Mouse (Mus musculus) neural tube, embryonic 15.5 days (tissue): ENCODE measurements around the gene Dnajb14. TPM values are rescaled to one million over a fixed set of nuclear protein-coding genes. Genes with fewer than 3 reads are reported as not detected.
A peak's percentile ranks its signal among the peaks of the same experiment; 100 is the strongest.
"Not testable (repeated sequence)": the region's sequence is repeated elsewhere in the genome, so short reads cannot be mapped to it uniquely, and the experiment has no call there.

ENCODE experiments used
- ATAC-seq: fragments of 200-750 bp; cut with Nextera tagmentation; 2 replicates; pipeline ENCODE4 v1.8.0; 2017; ENCODE audit warnings: mild to moderate bottlenecking, moderate TSS enrichment, moderate library complexity; ENCODE audit not compliant: low FRiP score
- H3K27ac ChIP-seq: fragments of 300-500 bp; sonication (generic); replicated peaks from 2 replicates; pipeline ENCODE4 v1.5.1; 2015; ENCODE audit warnings: mild to moderate bottlenecking, inconsistent platforms
- H3K27me3 ChIP-seq: fragments of 300-500 bp; sonication (generic); replicated peaks from 2 replicates; pipeline ENCODE4 v1.6.1; 2015; ENCODE audit warnings: inconsistent platforms
- H3K36me3 ChIP-seq: fragments of 300-500 bp; sonication (generic); 2 replicates; pipeline ENCODE4 v1.6.1; 2015; ENCODE audit warnings: inconsistent platforms
- H3K4me1 ChIP-seq: fragments of 300-500 bp; sonication (generic); 2 replicates; pipeline ENCODE4 v1.6.1; 2015; ENCODE audit warnings: inconsistent platforms
- H3K4me2 ChIP-seq: fragments of 300-500 bp; sonication (generic); 2 replicates; pipeline ENCODE4 v1.6.1; 2015; ENCODE audit warnings: inconsistent platforms, mild to moderate bottlenecking, moderate library complexity
- H3K4me3 ChIP-seq: fragments of 300-500 bp; sonication (generic); replicated peaks from 2 replicates; pipeline ENCODE4 v1.5.1; 2015; ENCODE audit warnings: mild to moderate bottlenecking, inconsistent platforms
- H3K9ac ChIP-seq: fragments of 300-500 bp; sonication (generic); replicated peaks from 2 replicates; pipeline ENCODE4 v1.6.1; 2015; ENCODE audit warnings: mild to moderate bottlenecking, inconsistent platforms
- H3K9me3 ChIP-seq: fragments of 300-500 bp; sonication (generic); replicated peaks from 2 replicates; pipeline ENCODE4 v1.6.1; 2016; ENCODE audit warnings: inconsistent platforms
- WGBS: fragments of 180-500 bp; shearing (Covaris S2); methylation state at CpG from one replicate; pipeline ENCODE4 v1.1.7; 2015; ENCODE audit warnings: mixed read lengths; 5-methylcytosine and 5-hydroxymethylcytosine counted together
- polyA plus RNA-seq: library from polyadenylated mRNA; unstranded; fragments of >200 nt; fragmentation: Nextera tagmentation; extraction: Ambion mirVana; gene quantifications from 2 replicates; pipeline ENCODE4 v1.2.1, GENCODE M21; 2015

The Dnajb14 gene
- polyA plus RNA-seq, 1 experiment from 2014 or later, result 17.8 TPM

- Histone ChIP-seq H3K9me3 (no peaks in the 10 kb centered on the region), H3K4me1 (no peaks in the 10 kb centered on the region)
Measured at GRCm38 (mm10) chr3:137943737-137944154, 76.3 kb downstream of the Dnajb14 start.

GRCm38 (mm10) chr3:137946827-137947226 lies 79.4 kb downstream of the Dnajb14 start:
- H3K27me3 ChIP-seq, result no peaks in the 10 kb centered on the region
- 91% methylated on average over 3 of the region's 3 CpGs for WGBS
- ATAC-seq, result no peak
- no peak overlapping the region for H3K9ac ChIP-seq
- peaks cover 1% of the 10 kb centered on the region for H3K4me1 ChIP-seq
- no peaks in the 10 kb centered on the region for H3K36me3 ChIP-seq
- no peak overlapping the region for H3K4me3 ChIP-seq
- H3K4me2 ChIP-seq, result no peak overlapping the region
- H3K9me3 ChIP-seq, result no peaks in the 10 kb centered on the region
- H3K27ac ChIP-seq, result no peak overlapping the region

More at GRCm38 (mm10) chr3:137943737-137944154, 76.3 kb downstream of the Dnajb14 start:
- ATAC-seq, result no peak
- Histone ChIP-seq H3K4me2 (no peak overlapping the region), H3K36me3 (no peaks in the 10 kb centered on the region), H3K27ac (no peak overlapping the region), H3K27me3 (no peaks in the 10 kb centered on the region), H3K9ac (no peak overlapping the region), H3K4me3 (no peak overlapping the region)
- WGBS, result 89% methylated on average over 6 of the region's 6 CpGs

GRCm38 (mm10) chr3:137947525-137947924 lies 80.0 kb downstream of the Dnajb14 start:
- Histone ChIP-seq H3K9ac (no peak overlapping the region), H3K36me3 (no peaks in the 10 kb centered on the region)
- ATAC-seq, result no peak

GRCm38 (mm10) chr3:137950191-137950885 lies 82.9 kb downstream of the Dnajb14 start:
- Histone ChIP-seq H3K4me2 (no peak overlapping the region), H3K9me3 (no peaks in the 10 kb centered on the region), H3K27ac (no peak overlapping the region), H3K4me3 (no peak overlapping the region), H3K4me1 (peaks cover 12% of the 10 kb centered on the region), H3K27me3 (no peaks in the 10 kb centered on the region), H3K36me3 (no peaks in the 10 kb centered on the region), H3K9ac (no peak overlapping the region)
- no peak for ATAC-seq
- WGBS, result 79% methylated on average over 10 of the region's 10 CpGs

More at GRCm38 (mm10) chr3:137947525-137947924, 80.0 kb downstream of the Dnajb14 start:
- Histone ChIP-seq H3K4me1 (peaks cover 8% of the 10 kb centered on the region), H3K27ac (no peak overlapping the region), H3K4me2 (no peak overlapping the region), H3K4me3 (no peak overlapping the region), H3K9me3 (no peaks in the 10 kb centered on the region), H3K27me3 (no peaks in the 10 kb centered on the region)
- 92% methylated on average over 4 of the region's 4 CpGs for WGBS

GRCm38 (mm10) chr3:137951302-137951701 lies 83.8 kb downstream of the Dnajb14 start:
- H3K27me3 ChIP-seq, H3K4me3 ChIP-seq, H3K36me3 ChIP-seq, ATAC-seq, H3K9ac ChIP-seq, H3K4me2 ChIP-seq, H3K9me3 ChIP-seq, H3K27ac ChIP-seq: not testable (repeated sequence)
- WGBS, result 88% methylated on average over 3 of the region's 3 CpGs
- peaks cover 16% of the 10 kb centered on the region for H3K4me1 ChIP-seq

- 43% methylated on average over 7 of the region's 7 CpGs for WGBS
- H3K27me3 ChIP-seq, result no peaks in the 10 kb centered on the region
Measured at GRCm38 (mm10) chr3:137951819-137952218, 84.3 kb downstream of the Dnajb14 start.

GRCm38 (mm10) chr3:137952225-137952913 lies 84.9 kb downstream of the Dnajb14 start:
- WGBS, result 75% methylated on average over 4 of the region's 4 CpGs
- peak; percentile 69; the same call in 1 of the 2 replicates for ATAC-seq

More at GRCm38 (mm10) chr3:137951819-137952218, 84.3 kb downstream of the Dnajb14 start:
- H3K4me2 ChIP-seq, result no peak overlapping the region
- peak overlapping the region; percentile 28 for H3K27ac ChIP-seq
- H3K4me1 ChIP-seq, result peaks cover 16% of the 10 kb centered on the region
- H3K9ac ChIP-seq, result no peak overlapping the region
- no peaks in the 10 kb centered on the region for H3K36me3 ChIP-seq
- H3K4me3 ChIP-seq, result no peak overlapping the region
- 0 out of 2 replicates have a peak, but pooled peaks have one; percentile 9 for ATAC-seq
- no peaks in the 10 kb centered on the region for H3K9me3 ChIP-seq

GRCm38 (mm10) chr3:137952914-137953880 lies 85.7 kb downstream of the Dnajb14 start:
- ATAC-seq, result peak; percentile 91
- Histone ChIP-seq H3K27me3 (no peaks in the 10 kb centered on the region), H3K27ac (peak overlapping the region; percentile 28), H3K9ac (no peak overlapping the region), H3K4me1 (peaks cover 16% of the 10 kb centered on the region), H3K4me2 (peak overlapping the region; percentile 15; the same call in 1 of the 2 replicates), H3K36me3 (no peaks in the 10 kb centered on the region), H3K9me3 (no peaks in the 10 kb centered on the region), H3K4me3 (no peak overlapping the region)
- 68% methylated on average over 14 of the region's 14 CpGs for WGBS

More at GRCm38 (mm10) chr3:137952225-137952913, 84.9 kb downstream of the Dnajb14 start:
- no peaks in the 10 kb centered on the region for H3K36me3 ChIP-seq
- peak overlapping the region; percentile 28 for H3K27ac ChIP-seq
- H3K4me1 ChIP-seq, result peaks cover 16% of the 10 kb centered on the region
- no peak overlapping the region for H3K9ac ChIP-seq
- H3K4me2 ChIP-seq, result 0 out of 2 replicates have a peak overlapping the region, but pooled peaks have one; percentile 4
- H3K9me3 ChIP-seq, result no peaks in the 10 kb centered on the region
- no peaks in the 10 kb centered on the region for H3K27me3 ChIP-seq
- H3K4me3 ChIP-seq, result no peak overlapping the region

- 64% methylated on average over 23 of the region's 23 CpGs for WGBS
- Histone ChIP-seq H3K36me3 (no peaks in the 10 kb centered on the region), H3K27ac (no peak overlapping the region), H3K9ac (no peak overlapping the region), H3K4me1 (peaks cover 16% of the 10 kb centered on the region), H3K9me3 (no peaks in the 10 kb centered on the region), H3K4me3 (no peak overlapping the region), H3K27me3 (no peaks in the 10 kb centered on the region), H3K4me2 (no peak overlapping the region)
- ATAC-seq, result no peak
Measured at GRCm38 (mm10) chr3:137954256-137954916, 86.9 kb downstream of the Dnajb14 start.

- no peak overlapping the region for H3K27ac ChIP-seq
- no peak overlapping the region for H3K4me3 ChIP-seq
- WGBS, result 29% methylated on average over 16 of the region's 16 CpGs
- H3K4me1 ChIP-seq, result peaks cover 16% of the 10 kb centered on the region
- ATAC-seq, result no peak
- no peak overlapping the region for H3K9ac ChIP-seq
- peak overlapping the region; percentile 46 for H3K4me2 ChIP-seq
- no peaks in the 10 kb centered on the region for H3K36me3 ChIP-seq
- H3K27me3 ChIP-seq, result no peaks in the 10 kb centered on the region
- no peaks in the 10 kb centered on the region for H3K9me3 ChIP-seq
Measured at GRCm38 (mm10) chr3:137955560-137956081, 88.1 kb downstream of the Dnajb14 start.
